9 mouse cellular contexts compared by ENCODE assay signal in the genomic region with DNA sequence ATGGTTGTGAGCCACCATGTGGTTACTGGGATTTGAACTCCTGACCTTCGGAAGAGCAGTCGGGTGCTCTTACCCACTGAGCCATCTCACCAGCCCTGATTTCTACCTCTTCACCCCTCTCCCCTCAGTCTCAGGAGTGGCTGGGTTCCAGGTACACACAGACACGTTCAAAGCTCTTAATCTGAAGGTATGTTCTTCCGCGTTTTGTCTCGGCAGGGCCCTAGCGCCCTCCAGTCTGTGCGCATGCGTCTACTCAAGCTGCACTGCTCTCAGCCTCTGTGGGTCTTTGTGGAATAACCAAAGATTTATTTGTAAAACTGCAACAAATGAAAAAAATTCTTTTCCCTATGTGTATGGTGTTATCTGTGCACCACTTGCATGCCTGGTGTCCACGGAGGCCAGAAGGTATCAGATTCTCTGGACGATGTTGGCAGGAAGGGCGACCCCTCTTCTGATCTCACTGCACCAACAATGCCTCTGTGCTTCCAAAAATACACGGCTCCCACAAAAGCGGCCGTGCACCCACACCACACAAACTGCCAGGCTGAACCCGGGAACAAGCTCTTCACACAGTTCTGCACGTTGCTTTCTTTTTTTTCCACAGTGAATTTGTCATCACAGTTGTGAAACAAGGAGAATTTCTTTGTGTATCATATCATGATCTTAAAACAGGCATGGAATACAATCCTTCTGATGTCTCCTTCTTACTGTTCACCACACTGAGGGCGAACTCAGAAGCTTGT. TPM values are rescaled to one million over a fixed set of nuclear protein-coding genes. Genes with fewer than 3 reads are reported as not detected.
DNase-seq lines count a peak whose midpoint lies in the region; ATAC-seq lines count a peak whose summit lies in the region.
"Had no signal": no experiment of that assay in that cellular context is flagged by ENCODE, and none has a peak within 500 bp of the region (broad histone marks: within the 10 kb centered on the region; RNA-seq: fewer than 3 reads in every experiment).

No protein-coding gene starts in this region.

- no peaks in the 10 kb centered on the region for H3K9me3 ChIP-seq in heart, embryonic 15.5 days (replicated peaks)
- no peaks in the 10 kb centered on the region for H3K9me3 ChIP-seq in stomach, embryonic 16.5 days (replicated peaks; ENCODE audit: control insufficient read depth, low read length)

- H3K36me3 ChIP-seq in heart, embryonic 15.5 days, result peaks cover 33% of the 10 kb centered on the region
- peaks cover 13% of the 10 kb centered on the region for H3K36me3 ChIP-seq in stomach, embryonic 16.5 days (ENCODE audit: control insufficient read depth, insufficient read depth, low read length)

- H3K4me2 ChIP-seq in heart, embryonic 15.5 days, result peak overlapping the region; percentile 42
- no peak overlapping the region for H3K4me2 ChIP-seq in stomach, embryonic 16.5 days (ENCODE audit: low read depth, low read length)

- H3K27ac ChIP-seq in heart, embryonic 15.5 days, result peak overlapping the region; percentile 82
- H3K27ac ChIP-seq in stomach, embryonic 16.5 days (ENCODE audit: low read length), result peak overlapping the region; percentile 74

- peak; percentile 54; the same call in 1 of the 2 replicates for ATAC-seq in heart, embryonic 15.5 days (replicated peaks; ENCODE audit: insufficient number of reproducible peaks, insufficient read depth, low FRiP score, low read depth)
- no peak for ATAC-seq in stomach, embryonic 16.5 days (ENCODE audit: insufficient read depth, low FRiP score)
- ATAC-seq: inflammation-experienced regulatory T-cells, adult 6 months had no signal

- H3K4me1 ChIP-seq in heart, embryonic 15.5 days (replicated peaks), result peaks cover 8% of the 10 kb centered on the region
- H3K4me1 ChIP-seq in stomach, embryonic 16.5 days (ENCODE audit: control insufficient read depth, insufficient read depth, low read length), result no peaks in the 10 kb centered on the region

- H3K4me3 ChIP-seq in heart, embryonic 15.5 days, result peak overlapping the region; percentile 4; the same call in 1 of the 2 replicates
- no peak overlapping the region for H3K4me3 ChIP-seq in stomach, embryonic 16.5 days (replicated peaks; ENCODE audit: low read length)

- WGBS in heart, embryonic 15.5 days, result 45% methylated on average over 18 of the region's 18 CpGs
- 78% methylated on average over 18 of the region's 18 CpGs for WGBS in stomach, embryonic 16.5 days

- no peaks in the 10 kb centered on the region for H3K27me3 ChIP-seq in heart, embryonic 15.5 days
- no peaks in the 10 kb centered on the region for H3K27me3 ChIP-seq in stomach, embryonic 16.5 days (ENCODE audit: control insufficient read depth, insufficient read depth, low read length)

- intact Hi-C loops in heart, postnatal 14 days (cut with DNase I), result no loop called here

- peak overlapping the region; percentile 25; the same call in 1 of the 2 replicates for H3K9ac ChIP-seq in heart, embryonic 15.5 days
- H3K9ac ChIP-seq in stomach, embryonic 16.5 days (ENCODE audit: low read length), result no peak overlapping the region

- no peak for DNase-seq in heart, adult 8-10 months (ENCODE audit: low spot score)
- peak; percentile 30 to 37 for DNase-seq in right cerebral cortex, adult 2 months (ENCODE audit: low spot score in 2 of 2)
- DNase-seq in right cerebral cortex, postnatal 4 days, result no peak
- DNase-seq in heart, postnatal 14 days, result peak; percentile 16 to 31
- DNase-seq in urinary bladder, postnatal 14 days (ENCODE audit: low spot score), result no peak
- DNase-seq in layer of hippocampus, adult 11-12 months (ENCODE audit: low spot score), result no peak

RNA-seq across cellular contexts. Expression of a gene that starts 30.7 kb away (rescaled TPM):
- polyA plus RNA-seq in heart, embryonic 15.5 days (2015; fragmentation: Nextera tagmentation; extraction: Ambion mirVana), result 38.8 and 40.3 TPM in 2 replicates
- 1 to 10 TPM; 4.4 to 9.8 (median 7.4) TPM for total RNA-seq in heart, adult 8-10 months (2022)
- total RNA-seq in heart, postnatal 14 days (2021), result 10 to 100 TPM; 12.4 to 16.5 TPM
- polyA plus RNA-seq in stomach, embryonic 16.5 days (2015; fragmentation: Nextera tagmentation; extraction: Ambion mirVana), result 68.6 and 71.2 TPM in 2 replicates

Comparison
In these comparisons a context has a peak if more than half of its experiments do, and no peak if none do; other contexts are left out.
1. DNase-seq: peak in right cerebral cortex, adult 2 months (2 of 2) and heart, postnatal 14 days (2 of 2); none in heart, adult 8-10 months (single experiment), right cerebral cortex, postnatal 4 days (single experiment), urinary bladder, postnatal 14 days (single experiment) and layer of hippocampus, adult 11-12 months (single experiment).